Mouse (Mus musculus): ENCODE results near the gene Pex16. TPM values are rescaled to one million over a fixed set of nuclear protein-coding genes. Genes with fewer than 3 reads are reported as not detected.
"Not testable (repeated sequence)": the region's sequence is repeated elsewhere in the genome, so short reads cannot be mapped to it uniquely, and the experiment has no call there.

Pex16 gene
- polyA plus RNA-seq, 1 experiment from 2014 or later, result 35.4 TPM

DNA sequence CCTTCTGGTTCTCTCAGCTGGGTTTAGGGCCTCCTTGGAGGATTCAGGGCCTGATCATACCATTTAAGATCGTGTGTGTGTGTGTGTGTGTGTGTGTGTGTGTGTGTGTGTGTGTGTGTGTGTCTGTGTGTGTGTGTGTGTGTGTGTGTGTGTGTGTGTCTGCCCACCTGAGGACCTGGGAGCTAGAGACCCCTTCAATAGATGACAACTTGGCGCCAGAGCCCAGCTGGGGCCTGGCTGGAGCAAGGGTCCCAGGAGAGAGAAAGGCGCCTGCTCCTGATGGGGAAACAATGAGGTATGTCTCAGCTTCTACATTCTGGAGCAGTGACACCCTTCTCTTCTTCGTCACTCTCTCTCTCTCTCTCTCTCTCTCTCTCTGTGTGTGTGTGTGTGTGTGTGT is 25.4 kb downstream of the Pex16 start:
- not testable (repeated sequence) for H3K27ac ChIP-seq (replicated peaks; ENCODE audit: low read depth, low read length); ATAC-seq (ENCODE audit: low FRiP score, low TSS enrichment); H3K27me3 ChIP-seq (ENCODE audit: control insufficient read depth, insufficient read depth, low read length); H3K9me3 ChIP-seq (ENCODE audit: control insufficient read depth, low read length)
- WGBS, result 16% methylated on average over 4 of the region's 4 CpGs
- peak overlapping the region; percentile 79 for H3K4me2 ChIP-seq (ENCODE audit: low read length)
- H3K36me3 ChIP-seq (ENCODE audit: control insufficient read depth, insufficient read depth, low read length), result peaks cover 15% of the 10 kb centered on the region
- peak; percentile 49 for DNase-seq
- peak overlapping the region; percentile 98; the same call in 1 of the 2 replicates for H3K9ac ChIP-seq (replicated peaks; ENCODE audit: low read length)
- H3K4me3 ChIP-seq (replicated peaks; ENCODE audit: low read depth, low read length), result peak overlapping the region; percentile 83
- peaks cover 26% of the 10 kb centered on the region for H3K4me1 ChIP-seq (ENCODE audit: control insufficient read depth, insufficient read depth, low read length)

DNA sequence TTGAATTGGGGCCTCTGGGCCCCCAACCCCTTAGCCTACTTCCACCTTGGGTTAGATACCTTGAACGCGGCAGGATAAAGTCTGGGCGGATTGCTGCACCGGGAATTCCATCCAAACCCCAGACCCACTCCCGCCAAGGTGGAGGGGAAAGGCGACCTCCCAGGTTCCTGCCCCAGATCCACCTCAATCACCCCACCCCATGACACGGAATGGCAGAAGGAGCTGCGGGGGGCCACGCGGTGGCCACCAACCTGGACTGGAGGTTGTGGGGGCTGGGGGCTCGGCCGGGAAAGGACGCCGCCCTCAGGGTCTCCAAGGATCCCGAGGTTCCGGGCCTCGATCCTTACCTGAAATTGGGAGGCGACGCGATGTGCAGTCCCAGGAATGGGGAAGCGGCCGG is 26.2 kb downstream of the Pex16 start:
- WGBS, result 1% methylated on average over 22 of the region's 22 CpGs
- peak overlapping the region; percentile 98 for H3K9ac ChIP-seq (replicated peaks; ENCODE audit: low read length)
- H3K4me3 ChIP-seq (replicated peaks; ENCODE audit: low read depth, low read length), result peak overlapping the region; percentile 83
- ATAC-seq (ENCODE audit: low FRiP score, low TSS enrichment) (peak; percentile 28; the same call in 1 of the 2 replicates), DNase-seq (peak; percentile 54)
- H3K36me3 ChIP-seq (ENCODE audit: control insufficient read depth, insufficient read depth, low read length), result peaks cover 23% of the 10 kb centered on the region
- peaks cover 28% of the 10 kb centered on the region for H3K4me1 ChIP-seq (ENCODE audit: control insufficient read depth, insufficient read depth, low read length)
- no peaks in the 10 kb centered on the region for H3K9me3 ChIP-seq (ENCODE audit: control insufficient read depth, low read length)
- H3K27me3 ChIP-seq (ENCODE audit: control insufficient read depth, insufficient read depth, low read length), result no peaks in the 10 kb centered on the region
- peak overlapping the region; percentile 79 for H3K4me2 ChIP-seq (ENCODE audit: low read length)
- H3K27ac ChIP-seq (replicated peaks; ENCODE audit: low read depth, low read length), result peak overlapping the region; percentile 76

DNA sequence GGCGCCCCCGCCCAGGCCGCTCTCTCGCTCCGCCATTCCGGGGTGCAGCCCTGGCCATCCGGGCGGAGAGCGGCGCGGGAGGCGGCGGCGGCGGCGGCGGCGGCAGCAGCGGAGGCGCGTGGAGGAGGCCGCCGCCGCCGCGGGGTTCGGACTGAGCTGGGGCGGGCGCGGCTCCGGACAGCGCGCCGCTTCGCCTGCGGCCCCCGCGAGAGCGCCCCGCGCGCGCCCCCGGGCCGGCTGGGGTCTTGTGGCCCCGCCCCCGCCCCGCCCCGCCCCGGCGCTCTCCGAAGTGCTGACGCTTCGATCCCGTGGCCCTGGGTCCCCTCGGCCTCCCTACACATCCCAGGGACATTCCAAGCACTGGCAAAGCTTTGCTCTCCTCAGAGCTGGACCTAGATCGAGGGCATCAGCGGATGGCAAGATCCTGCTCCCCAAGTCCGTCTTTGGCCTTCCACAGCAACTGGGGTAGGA is 26.6 kb downstream of the Pex16 start, which contains the start of gene Mapk8ip1:
Mapk8ip1 (minus strand) TSS at position 173 of the 471 bp plus-strand sequence.
- Histone ChIP-seq H3K4me3 (replicated peaks; ENCODE audit: low read depth, low read length) (peak within 1 kb of the TSS; percentile 83), H3K27ac (replicated peaks; ENCODE audit: low read depth, low read length) (peak within 1 kb of the TSS; percentile 76), H3K27me3 (ENCODE audit: control insufficient read depth, insufficient read depth, low read length) (no peaks in the 10 kb centered on the region), H3K4me2 (ENCODE audit: low read length) (peak within 1 kb of the TSS; percentile 79), H3K9ac (replicated peaks; ENCODE audit: low read length) (peak within 1 kb of the TSS; percentile 98), H3K4me1 (ENCODE audit: control insufficient read depth, insufficient read depth, low read length) (peaks cover 31% of the 10 kb centered on the region), H3K36me3 (ENCODE audit: control insufficient read depth, insufficient read depth, low read length) (peaks cover 26% of the 10 kb centered on the region), H3K9me3 (ENCODE audit: control insufficient read depth, low read length) (no peaks in the 10 kb centered on the region)
- 2% methylated on average over 38 of the region's 59 CpGs for WGBS
- ATAC-seq (ENCODE audit: low FRiP score, low TSS enrichment), result peak; percentile 64
- peak; percentile 79 for DNase-seq

DNA sequence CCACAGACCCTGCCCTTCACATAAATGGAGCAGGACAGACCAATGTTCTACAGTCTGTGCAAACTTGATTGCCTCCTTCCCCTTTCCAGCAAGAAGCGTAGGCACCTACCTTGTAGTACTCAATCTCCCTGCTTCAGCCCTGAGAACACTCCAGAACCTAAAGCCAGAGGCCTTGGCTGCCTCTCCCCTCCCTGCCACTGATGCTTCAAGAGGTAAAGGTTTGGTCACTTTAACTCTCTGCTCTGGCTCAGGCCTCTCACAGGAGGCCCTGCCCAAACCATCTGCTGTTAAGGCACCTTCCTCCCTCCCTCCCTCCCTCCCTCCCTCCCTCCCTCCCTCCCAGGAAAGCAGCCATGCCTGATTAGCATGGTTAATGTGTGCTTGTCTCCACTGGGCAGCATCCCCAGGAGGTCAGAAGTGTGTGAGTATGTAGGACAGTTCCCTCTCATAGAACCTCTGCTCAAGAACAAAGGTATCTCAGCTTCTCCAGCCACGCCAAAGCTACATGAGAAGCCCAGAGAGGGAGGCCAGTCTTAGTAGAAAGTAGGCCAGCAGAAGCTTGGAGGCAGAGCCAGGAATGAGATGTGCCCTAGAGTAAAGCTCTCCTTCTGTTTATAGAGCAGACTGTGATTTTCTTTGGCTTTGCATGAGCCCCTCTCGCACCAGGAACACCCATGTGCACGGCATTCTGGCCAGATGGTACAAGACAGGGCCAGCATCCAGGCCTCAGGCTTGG is 28.3 kb downstream of the Pex16 start:
- Histone ChIP-seq H3K27ac (replicated peaks; ENCODE audit: low read depth, low read length) (peak overlapping the region; percentile 10; the same call in 1 of the 2 replicates), H3K4me3 (replicated peaks; ENCODE audit: low read depth, low read length) (no peak overlapping the region), H3K4me1 (ENCODE audit: control insufficient read depth, insufficient read depth, low read length) (peaks cover 26% of the 10 kb centered on the region), H3K4me2 (ENCODE audit: low read length) (no peak overlapping the region), H3K27me3 (ENCODE audit: control insufficient read depth, insufficient read depth, low read length) (no peaks in the 10 kb centered on the region), H3K9ac (replicated peaks; ENCODE audit: low read length) (no peak overlapping the region), H3K36me3 (ENCODE audit: control insufficient read depth, insufficient read depth, low read length) (peaks cover 39% of the 10 kb centered on the region), H3K9me3 (ENCODE audit: control insufficient read depth, low read length) (no peaks in the 10 kb centered on the region)
- WGBS, result 78% methylated on average over 4 of the region's 4 CpGs
- no peak for ATAC-seq (ENCODE audit: low FRiP score, low TSS enrichment)
- DNase-seq, result no peak

DNA sequence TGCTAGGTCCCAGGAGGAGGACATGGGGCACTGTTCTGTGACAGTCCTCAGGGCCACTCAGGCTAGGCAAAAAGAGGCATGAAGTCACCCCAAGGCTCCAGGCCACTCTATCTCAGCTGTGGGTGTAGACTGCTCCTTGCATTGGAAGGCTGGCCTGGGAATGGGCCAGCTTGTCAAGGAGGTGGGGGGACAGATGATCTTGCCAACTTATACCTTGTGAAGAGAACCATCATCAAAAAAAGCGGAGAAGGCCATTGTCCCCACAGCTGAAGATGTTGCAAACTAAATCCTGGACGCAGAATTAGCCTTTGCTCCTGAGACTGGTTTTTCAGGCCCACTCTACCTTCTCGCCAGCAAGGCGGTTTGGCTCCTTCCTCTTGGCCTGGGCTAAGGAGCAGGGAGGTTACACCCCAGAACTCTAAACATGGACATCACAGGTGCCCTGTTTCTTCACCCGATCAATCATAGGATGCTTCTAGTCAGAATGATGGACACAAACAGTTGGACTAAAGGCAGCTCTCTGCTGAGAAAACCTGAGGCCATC is 29.4 kb downstream of the Pex16 start:
- no peak for DNase-seq
- no peak overlapping the region for H3K9ac ChIP-seq (replicated peaks; ENCODE audit: low read length)
- no peak overlapping the region for H3K4me3 ChIP-seq (replicated peaks; ENCODE audit: low read depth, low read length)
- H3K4me1 ChIP-seq (ENCODE audit: control insufficient read depth, insufficient read depth, low read length), result peaks cover 20% of the 10 kb centered on the region
- no peaks in the 10 kb centered on the region for H3K9me3 ChIP-seq (ENCODE audit: control insufficient read depth, low read length)
- 92% methylated on average over 5 of the region's 5 CpGs for WGBS
- H3K4me2 ChIP-seq (ENCODE audit: low read length), result no peak overlapping the region
- no peaks in the 10 kb centered on the region for H3K27me3 ChIP-seq (ENCODE audit: control insufficient read depth, insufficient read depth, low read length)
- ATAC-seq (ENCODE audit: low FRiP score, low TSS enrichment), result no peak
- no peak overlapping the region for H3K27ac ChIP-seq (replicated peaks; ENCODE audit: low read depth, low read length)
- peaks cover 50% of the 10 kb centered on the region for H3K36me3 ChIP-seq (ENCODE audit: control insufficient read depth, insufficient read depth, low read length)

DNA sequence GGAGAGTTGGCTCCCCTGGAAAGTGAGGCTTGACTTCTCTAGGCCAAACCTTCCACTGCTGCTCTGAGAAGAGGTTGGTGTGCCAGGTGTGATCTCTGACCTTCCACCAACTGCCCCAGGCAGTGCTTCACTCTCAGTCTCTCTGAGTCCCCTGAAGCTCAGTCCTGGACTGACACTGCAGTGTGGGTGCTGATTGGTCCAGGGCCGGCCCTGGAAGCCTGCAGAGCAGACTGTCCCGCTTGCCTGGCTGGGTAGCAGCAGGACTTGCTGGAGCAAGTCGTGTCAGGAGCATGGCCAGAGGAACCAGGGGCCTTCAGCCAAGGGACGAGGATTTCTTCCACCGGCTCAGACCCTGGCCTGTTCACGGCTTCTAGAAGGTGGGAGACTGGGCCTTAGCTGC is 30.3 kb downstream of the Pex16 start:
- Histone ChIP-seq H3K4me1 (ENCODE audit: control insufficient read depth, insufficient read depth, low read length) (peaks cover 11% of the 10 kb centered on the region), H3K9ac (replicated peaks; ENCODE audit: low read length) (no peak overlapping the region), H3K27me3 (ENCODE audit: control insufficient read depth, insufficient read depth, low read length) (no peaks in the 10 kb centered on the region), H3K27ac (replicated peaks; ENCODE audit: low read depth, low read length) (no peak overlapping the region), H3K9me3 (ENCODE audit: control insufficient read depth, low read length) (no peaks in the 10 kb centered on the region), H3K4me3 (replicated peaks; ENCODE audit: low read depth, low read length) (no peak overlapping the region), H3K36me3 (ENCODE audit: control insufficient read depth, insufficient read depth, low read length) (peaks cover 59% of the 10 kb centered on the region), H3K4me2 (ENCODE audit: low read length) (no peak overlapping the region)
- no peak for ATAC-seq (ENCODE audit: low FRiP score, low TSS enrichment)
- DNase-seq, result no peak
- WGBS, result 87% methylated on average over 6 of the region's 6 CpGs

DNA sequence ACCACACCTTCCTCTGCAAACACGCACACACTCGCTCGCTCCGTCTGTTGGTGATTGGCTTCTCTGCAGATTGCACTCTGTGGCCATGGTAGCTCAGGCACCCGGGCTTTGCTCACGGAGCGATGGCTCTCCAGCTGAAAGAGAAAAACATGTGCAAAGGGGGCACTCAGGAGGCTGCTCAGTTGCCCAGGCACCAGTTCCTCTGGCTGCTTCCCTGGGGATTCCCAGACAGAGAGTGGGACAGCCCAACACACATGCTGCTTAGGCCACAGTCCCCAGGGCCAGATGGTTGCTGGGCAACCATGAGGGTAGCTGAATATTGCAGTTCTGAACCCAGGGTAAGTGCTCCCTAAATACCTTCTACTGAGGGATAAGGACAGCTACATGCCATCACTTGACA is 31.2 kb downstream of the Pex16 start:
- Histone ChIP-seq H3K4me2 (ENCODE audit: low read length) (no peak overlapping the region), H3K9ac (replicated peaks; ENCODE audit: low read length) (no peak overlapping the region), H3K4me1 (ENCODE audit: control insufficient read depth, insufficient read depth, low read length) (peaks cover 8% of the 10 kb centered on the region), H3K27ac (replicated peaks; ENCODE audit: low read depth, low read length) (0 out of 2 replicates have a peak overlapping the region, but pooled peaks have one; percentile 20), H3K36me3 (ENCODE audit: control insufficient read depth, insufficient read depth, low read length) (peaks cover 68% of the 10 kb centered on the region), H3K27me3 (ENCODE audit: control insufficient read depth, insufficient read depth, low read length) (no peaks in the 10 kb centered on the region), H3K4me3 (replicated peaks; ENCODE audit: low read depth, low read length) (no peak overlapping the region), H3K9me3 (ENCODE audit: control insufficient read depth, low read length) (no peaks in the 10 kb centered on the region)
- peak; percentile 41 for DNase-seq
- no peak for ATAC-seq (ENCODE audit: low FRiP score, low TSS enrichment)
- WGBS, result 68% methylated on average over 7 of the region's 7 CpGs

DNA sequence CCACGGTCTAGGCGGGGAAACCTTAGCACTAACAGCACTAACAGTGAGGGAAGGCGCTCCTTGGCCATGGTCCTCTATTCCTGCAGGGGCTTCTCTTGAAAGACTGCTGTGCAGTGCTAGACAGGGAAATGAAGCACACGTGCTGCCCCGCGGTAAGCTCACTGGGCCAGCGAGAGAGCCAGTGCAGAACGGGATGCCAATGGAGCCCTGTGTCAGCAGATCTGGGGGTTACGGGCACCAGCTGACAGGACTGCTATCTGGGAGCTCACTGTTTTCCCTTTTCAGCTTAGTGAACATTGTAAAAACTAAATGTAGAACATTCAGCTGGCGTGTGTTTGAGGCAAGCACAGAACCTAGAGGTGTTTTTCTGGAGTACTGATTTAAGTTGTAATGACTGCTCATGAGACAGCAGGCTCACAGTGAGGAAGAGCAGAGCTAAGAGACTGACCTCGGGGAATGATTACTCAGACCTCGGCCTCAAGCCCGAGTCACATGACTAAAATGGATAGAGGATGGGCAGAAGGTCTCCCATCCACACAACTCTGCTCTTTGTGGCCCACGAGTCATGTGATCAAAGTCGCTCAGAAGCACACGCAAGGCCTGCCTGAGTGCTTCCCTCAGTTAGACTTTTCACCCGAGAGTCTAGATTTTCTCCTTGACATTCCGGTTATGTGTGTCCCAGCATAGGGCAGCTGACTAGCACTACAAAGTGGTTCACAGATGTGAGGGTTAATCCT is 34.0 kb downstream of the Pex16 start:
- Histone ChIP-seq H3K4me2 (ENCODE audit: low read length) (no peak overlapping the region), H3K4me3 (replicated peaks; ENCODE audit: low read depth, low read length) (no peak overlapping the region), H3K27me3 (ENCODE audit: control insufficient read depth, insufficient read depth, low read length) (no peaks in the 10 kb centered on the region), H3K4me1 (ENCODE audit: control insufficient read depth, insufficient read depth, low read length) (peaks cover 5% of the 10 kb centered on the region; the same call in 1 of the 2 replicates), H3K9me3 (ENCODE audit: control insufficient read depth, low read length) (no peaks in the 10 kb centered on the region), H3K27ac (replicated peaks; ENCODE audit: low read depth, low read length) (no peak overlapping the region), H3K36me3 (ENCODE audit: control insufficient read depth, insufficient read depth, low read length) (peaks cover 94% of the 10 kb centered on the region), H3K9ac (replicated peaks; ENCODE audit: low read length) (no peak overlapping the region)
- DNase-seq (no peak), ATAC-seq (ENCODE audit: low FRiP score, low TSS enrichment) (no peak)
- 90% methylated on average over 18 of the region's 18 CpGs for WGBS
